Mouse (Mus musculus) forebrain, postnatal 0 days (tissue): ENCODE data around the gene Unc119b. TPM values are rescaled to one million over a fixed set of nuclear protein-coding genes. Genes with fewer than 3 reads are reported as not detected.
"Not testable (repeated sequence)": the region's sequence is repeated elsewhere in the genome, so short reads cannot be mapped to it uniquely, and the experiment has no call there.

Experiments used
- ATAC-seq: fragments of 200-750 bp; cut with Nextera tagmentation; 2 replicates; pipeline ENCODE4 v1.8.0; 2017; ENCODE audit warnings: mild to moderate bottlenecking, moderate library complexity
- DNase-seq: peaks from one replicate; pipeline ENCODE4 v3.0.0-alpha.2; 2015
- H3K27ac ChIP-seq: fragments of 300-500 bp; sonication (generic); 2 replicates; pipeline ENCODE4 v1.5.1; 2014; ENCODE audit warnings: low read depth, mild to moderate bottlenecking, antibody characterized with exemption, low read length, moderate library complexity, mixed read lengths
- H3K27me3 ChIP-seq: fragments of 300-500 bp; sonication (generic); 2 replicates; pipeline ENCODE4 v1.6.1; 2014; ENCODE audit warnings: mild to moderate bottlenecking, low read length, mixed read lengths; ENCODE audit not compliant: insufficient read depth
- H3K36me3 ChIP-seq: fragments of 300-500 bp; sonication (generic); 2 replicates; pipeline ENCODE4 v1.6.1; 2014; ENCODE audit warnings: mild to moderate bottlenecking, moderate library complexity; ENCODE audit not compliant: insufficient read depth
- H3K4me1 ChIP-seq: fragments of 300-500 bp; sonication (generic); 2 replicates; pipeline ENCODE4 v1.6.1; 2014; ENCODE audit warnings: antibody characterized with exemption; ENCODE audit not compliant: insufficient read depth
- H3K4me2 ChIP-seq: fragments of 300-500 bp; sonication (generic); 2 replicates; pipeline ENCODE4 v1.6.1; 2014; ENCODE audit warnings: low read depth, mild to moderate bottlenecking, moderate library complexity
- H3K4me3 ChIP-seq: fragments of 300-500 bp; sonication (generic); 2 replicates; pipeline ENCODE4 v1.5.1; 2014; ENCODE audit warnings: low read depth, low read length, mixed read lengths
- H3K9ac ChIP-seq: fragments of 300-500 bp; sonication (generic); 2 replicates; pipeline ENCODE4 v1.6.1; 2014; ENCODE audit warnings: mild to moderate bottlenecking
- H3K9me3 ChIP-seq: fragments of 300-500 bp; sonication (generic); 2 replicates; pipeline ENCODE4 v1.6.1; 2016; ENCODE audit warnings: low read length
- CTCF ChIP-seq: sonication (generic); IDR thresholded peaks from 2 replicates; pipeline ENCODE4 v1.5.1; 2016; ENCODE audit warnings: antibody characterized with exemption, control low read depth, low read depth
- WGBS: fragments of 180-500 bp; shearing (Covaris S2); extraction: QIAGEN DNeasy Blood & Tissue Kit; methylation state at CpG from one replicate; pipeline ENCODE4 v1.1.7; 2014; 5-methylcytosine and 5-hydroxymethylcytosine counted together
- polyA plus RNA-seq: library from polyadenylated mRNA; unstranded; fragments of >200 nt; fragmentation: Nextera tagmentation; extraction: Ambion mirVana; gene quantifications from 2 replicates; pipeline ENCODE4 v1.2.1, GENCODE M21; 2015
- total RNA-seq: library from RNA; depleted of rRNA; stranded (reverse); fragments of >200 nt; gene quantifications from 2 replicates; pipeline ENCODE4 v1.2.3, GENCODE M21; 2014; rRNA removed

Unc119b gene
- total and polyA plus RNA-seq, 2 experiments from 2014 or later, result 20.3 to 27.2 TPM

DNA sequence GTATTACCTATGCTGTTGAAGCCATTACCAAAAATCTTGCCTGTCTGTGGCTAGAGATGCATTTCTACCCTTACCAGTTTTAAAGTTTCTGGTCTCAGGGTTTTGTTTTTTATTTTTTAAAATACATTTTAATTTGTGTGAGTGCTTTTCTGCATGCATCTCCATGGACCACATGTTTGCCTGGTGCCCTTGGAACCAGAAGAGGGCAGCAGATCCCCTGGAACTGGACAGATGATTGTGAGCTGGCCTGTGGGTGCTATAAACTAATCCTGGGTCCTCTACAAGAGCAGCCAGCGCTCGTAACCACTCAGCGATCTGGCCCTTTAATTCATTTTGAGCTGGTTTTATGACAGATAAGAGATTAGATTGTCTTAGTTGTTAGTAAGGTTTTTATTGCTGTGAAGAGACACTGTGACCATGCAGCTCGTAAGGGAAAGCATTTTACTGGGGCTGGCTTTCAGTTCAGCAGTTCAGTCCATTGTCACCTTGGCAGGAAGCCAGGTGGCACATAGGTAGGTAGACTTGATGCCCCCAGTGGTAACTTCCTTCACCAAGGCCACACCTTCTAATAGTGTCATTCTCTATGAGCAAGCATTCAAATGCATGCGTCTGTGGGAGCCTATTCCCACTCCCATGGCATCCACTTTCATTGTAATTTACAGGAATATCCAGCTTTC is 45.0 kb downstream of the Unc119b start:
- H3K36me3 ChIP-seq, result peaks cover 51% of the 10 kb centered on the region
- H3K4me1 ChIP-seq, result no peaks in the 10 kb centered on the region
- no peaks in the 10 kb centered on the region for H3K27me3 ChIP-seq
- H3K9ac ChIP-seq, result no peak overlapping the region
- no peaks in the 10 kb centered on the region for H3K9me3 ChIP-seq
- H3K27ac ChIP-seq, result no peak overlapping the region
- no peak overlapping the region for H3K4me2 ChIP-seq
- 0 out of 2 replicates have a peak, but pooled peaks have one; percentile 19 for TF ChIP-seq CTCF
- no peak overlapping the region for H3K4me3 ChIP-seq
- 91% methylated on average over 5 of the region's 5 CpGs for WGBS
- ATAC-seq (no peak), DNase-seq (no peak)

- H3K4me1 ChIP-seq, result no peaks in the 10 kb centered on the region
- 78% methylated on average over 2 of the region's 2 CpGs for WGBS
- H3K36me3 ChIP-seq, result peaks cover 48% of the 10 kb centered on the region
- H3K9me3 ChIP-seq, result no peaks in the 10 kb centered on the region
- no peak overlapping the region for H3K4me3 ChIP-seq
- no peak overlapping the region for H3K9ac ChIP-seq
- ATAC-seq, result peak; percentile 69; the same call in 1 of the 2 replicates
- H3K4me2 ChIP-seq, result no peak overlapping the region
- TF ChIP-seq CTCF, result no peak
- peak; percentile 55 for DNase-seq
- H3K27me3 ChIP-seq, result no peaks in the 10 kb centered on the region
- no peak overlapping the region for H3K27ac ChIP-seq
Observed at GRCm38 (mm10) chr5:115085675-115086074, 49.1 kb downstream of the Unc119b start.

DNA sequence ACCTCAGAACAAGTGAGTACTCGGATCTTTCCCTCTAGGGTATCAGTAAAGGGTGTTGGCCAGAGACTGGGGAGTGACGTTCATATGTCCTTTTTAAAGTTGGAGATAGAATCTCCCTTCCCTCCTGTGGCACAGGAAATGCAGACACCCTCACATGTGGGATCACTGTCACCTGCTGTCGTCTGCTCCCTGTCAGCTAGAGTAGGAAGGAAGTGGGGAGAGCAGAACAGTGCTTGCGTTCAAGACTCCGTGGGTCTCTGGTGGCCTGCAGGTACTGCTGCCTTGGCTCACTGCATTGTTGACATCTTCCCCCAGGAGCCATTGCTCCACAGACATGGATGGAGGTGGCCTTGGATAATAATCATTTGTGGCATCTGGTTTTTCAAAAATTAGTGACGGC is 51.3 kb downstream of the Unc119b start:
- no peak for TF ChIP-seq CTCF
- Histone ChIP-seq H3K27me3 (no peaks in the 10 kb centered on the region), H3K36me3 (peaks cover 29% of the 10 kb centered on the region), H3K4me2 (no peak overlapping the region), H3K9me3 (no peaks in the 10 kb centered on the region), H3K4me3 (no peak overlapping the region), H3K9ac (no peak overlapping the region), H3K27ac (no peak overlapping the region), H3K4me1 (no peaks in the 10 kb centered on the region)
- WGBS, result 95% methylated on average over 6 of the region's 6 CpGs
- DNase-seq (no peak), ATAC-seq (no peak)

- TF ChIP-seq CTCF, result no peak
Observed at GRCm38 (mm10) chr5:115081636-115082035, 53.1 kb downstream of the Unc119b start.

GRCm38 (mm10) chr5:115076144-115076901 is 58.5 kb downstream of the Unc119b start:
- Histone ChIP-seq H3K9me3 (no peaks in the 10 kb centered on the region), H3K4me2 (no peak overlapping the region), H3K4me1 (no peaks in the 10 kb centered on the region), H3K9ac (no peak overlapping the region), H3K27ac (no peak overlapping the region), H3K27me3 (no peaks in the 10 kb centered on the region), H3K4me3 (no peak overlapping the region), H3K36me3 (peaks cover 12% of the 10 kb centered on the region)
- ATAC-seq (no peak), DNase-seq (peak; percentile 71)
- 59% methylated on average over 5 of the region's 5 CpGs for WGBS
- peak; percentile 76 for TF ChIP-seq CTCF

More at GRCm38 (mm10) chr5:115081636-115082035, 53.1 kb downstream of the Unc119b start:
- WGBS, result 89% methylated on average over 5 of the region's 5 CpGs
- Histone ChIP-seq H3K27ac (no peak overlapping the region), H3K9ac (no peak overlapping the region), H3K27me3 (no peaks in the 10 kb centered on the region), H3K4me3 (no peak overlapping the region), H3K9me3 (no peaks in the 10 kb centered on the region), H3K36me3 (peaks cover 13% of the 10 kb centered on the region), H3K4me2 (no peak overlapping the region), H3K4me1 (no peaks in the 10 kb centered on the region)
- DNase-seq (no peak), ATAC-seq (no peak)

DNA sequence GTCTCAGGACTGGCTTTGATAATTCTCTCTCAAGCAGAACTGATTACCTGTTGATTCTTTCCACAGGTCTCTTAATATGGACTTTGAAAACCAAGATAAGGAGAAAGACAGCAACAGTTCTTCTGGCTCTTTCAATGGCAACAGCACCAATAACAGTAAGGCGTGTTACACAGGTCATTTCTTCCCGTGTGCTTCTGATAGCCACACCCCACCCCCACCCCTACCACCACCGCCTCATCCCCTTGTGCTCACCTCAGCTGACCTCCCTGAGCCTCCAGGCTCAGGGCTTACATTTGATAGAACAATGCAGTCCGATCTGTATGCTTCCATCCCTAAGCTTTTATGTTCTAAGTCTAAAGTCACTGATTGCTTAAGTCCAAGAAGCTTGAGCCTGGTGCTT is 60.0 kb downstream of the Unc119b start:
- TF ChIP-seq CTCF, result no peak
- WGBS, result 86% methylated on average over 4 of the region's 4 CpGs
- no peak for DNase-seq

DNA sequence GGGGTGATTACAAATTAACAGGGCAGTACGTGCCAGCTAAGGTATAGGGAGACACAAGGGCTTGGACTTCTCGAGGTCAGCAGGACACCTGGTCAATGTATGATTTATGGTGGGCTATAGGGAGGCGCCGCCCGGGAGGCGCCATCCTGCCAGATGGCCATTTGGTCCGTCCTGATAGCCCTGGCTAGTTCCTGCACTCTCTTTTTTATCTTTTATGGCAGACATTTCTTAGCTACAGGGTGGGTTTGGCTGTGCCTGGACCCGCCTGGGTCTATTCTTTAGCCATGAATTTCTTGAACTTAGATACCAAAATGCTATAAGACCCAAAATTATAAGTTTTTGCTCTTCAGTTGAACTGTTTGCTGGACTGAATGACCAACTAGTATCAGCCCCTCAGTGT is 61.5 kb downstream of the Unc119b start:
- DNase-seq, H3K4me1 ChIP-seq, ATAC-seq, H3K27me3 ChIP-seq, H3K9me3 ChIP-seq, H3K4me2 ChIP-seq, H3K4me3 ChIP-seq, H3K9ac ChIP-seq, H3K27ac ChIP-seq: not testable (repeated sequence)
- WGBS, result 95% methylated on average over 8 of the region's 8 CpGs
- H3K36me3 ChIP-seq, result peaks cover 12% of the 10 kb centered on the region

More for the DNA sequence above, 60.0 kb downstream of the Unc119b start:
- Histone ChIP-seq H3K36me3 (peaks cover 12% of the 10 kb centered on the region), H3K27me3 (no peaks in the 10 kb centered on the region), H3K4me2 (no peak overlapping the region), H3K27ac (no peak overlapping the region), H3K4me3 (no peak overlapping the region), H3K4me1 (no peaks in the 10 kb centered on the region), H3K9ac (no peak overlapping the region), H3K9me3 (no peaks in the 10 kb centered on the region)
- ATAC-seq, result no peak

Other genes with a start within 250 kb of the Unc119b start
- gene Oasl2, start 238.0 kb downstream of the Unc119b start, total RNA-seq, result 4.2 and 7.0 TPM in 2 replicates
- 4.2 and 4.8 TPM in 2 replicates for gene Oasl2, start 238.0 kb downstream of the Unc119b start, polyA plus RNA-seq
- 0.54 and 1.7 TPM in 2 replicates for gene Oasl1, start 211.7 kb downstream of the Unc119b start, total RNA-seq
- 0.38 and 0.73 TPM in 2 replicates for gene Oasl1, start 211.7 kb downstream of the Unc119b start, polyA plus RNA-seq
- 81.0 and 86.0 TPM in 2 replicates for gene 2210016L21Rik, start 192.8 kb downstream of the Unc119b start, total RNA-seq
- gene 2210016L21Rik, start 192.8 kb downstream of the Unc119b start, polyA plus RNA-seq, result 167 and 170 TPM in 2 replicates
- not detected in 2 replicates for gene Hnf1a, start 163.9 kb downstream of the Unc119b start, total RNA-seq
- gene Hnf1a, start 163.9 kb downstream of the Unc119b start, polyA plus RNA-seq, result not detected in 2 replicates
- 79.1 and 114 TPM in 2 replicates for gene Sppl3, start 123.8 kb downstream of the Unc119b start, total RNA-seq
- 36.0 and 43.5 TPM in 2 replicates for gene Sppl3, start 123.8 kb downstream of the Unc119b start, polyA plus RNA-seq
- gene Gm10401, start 36.7 kb downstream of the Unc119b start, total RNA-seq, result not detected in 2 replicates
- 32.5 and 44.0 TPM in 2 replicates for gene Gm10401, start 36.7 kb downstream of the Unc119b start, polyA plus RNA-seq
- 11.8 and 13.9 TPM in 2 replicates for gene Acads, start 15.6 kb downstream of the Unc119b start, total RNA-seq
- gene Acads, start 15.6 kb downstream of the Unc119b start, polyA plus RNA-seq, result 12.1 and 12.5 TPM in 2 replicates
- 49.9 and 58.6 TPM in 2 replicates for gene Mlec, start 23.2 kb upstream of the Unc119b start, total RNA-seq
- gene Mlec, start 23.2 kb upstream of the Unc119b start, polyA plus RNA-seq, result 8.4 and 15.7 TPM in 2 replicates
- 28.1 and 31.5 TPM in 2 replicates for gene Cabp1, start 59.4 kb upstream of the Unc119b start, total RNA-seq
- 12.6 and 19.4 TPM in 2 replicates for gene Cabp1, start 59.4 kb upstream of the Unc119b start, polyA plus RNA-seq
- 32.8 and 40.8 TPM in 2 replicates for gene Pop5, start 100.9 kb upstream of the Unc119b start, total RNA-seq
- gene Pop5, start 100.9 kb upstream of the Unc119b start, polyA plus RNA-seq, result 85.9 and 96.6 TPM in 2 replicates
- 91.4 and 106 TPM in 2 replicates for gene Rnf10, start 137.9 kb upstream of the Unc119b start, total RNA-seq
- 150 and 169 TPM in 2 replicates for gene Rnf10, start 137.9 kb upstream of the Unc119b start, polyA plus RNA-seq
- gene Coq5, start 144.7 kb upstream of the Unc119b start, total RNA-seq, result 35.9 and 41.7 TPM in 2 replicates
- gene Coq5, start 144.7 kb upstream of the Unc119b start, polyA plus RNA-seq, result 40.7 and 45.2 TPM in 2 replicates
- gene Dynll1, start 166.0 kb upstream of the Unc119b start, total RNA-seq, result 259 and 351 TPM in 2 replicates
- 1,192 and 1,422 TPM in 2 replicates for gene Dynll1, start 166.0 kb upstream of the Unc119b start, polyA plus RNA-seq
- gene Srsf9, start 192.2 kb upstream of the Unc119b start, total RNA-seq, result 43.7 and 49.9 TPM in 2 replicates
- gene Srsf9, start 192.2 kb upstream of the Unc119b start, polyA plus RNA-seq, result 112 and 117 TPM in 2 replicates
- gene Gatc, start 206.2 kb upstream of the Unc119b start, total RNA-seq, result 21.8 and 25.5 TPM in 2 replicates
- 34.8 and 40.2 TPM in 2 replicates for gene Gatc, start 206.2 kb upstream of the Unc119b start, polyA plus RNA-seq
- gene Triap1, start 206.2 kb upstream of the Unc119b start, total RNA-seq, result 17.3 and 22.8 TPM in 2 replicates
- 60.5 and 68.0 TPM in 2 replicates for gene Triap1, start 206.2 kb upstream of the Unc119b start, polyA plus RNA-seq
- gene Cox6a1, start 214.0 kb upstream of the Unc119b start, total RNA-seq, result 628 and 701 TPM in 2 replicates
- 1,510 and 1,858 TPM in 2 replicates for gene Cox6a1, start 214.0 kb upstream of the Unc119b start, polyA plus RNA-seq